Mouse (Mus musculus): ENCODE results near the gene 1110051M20Rik.

GRCm38 (mm10) chr2:91351841-91352240 lies 92.7 kb downstream of the 1110051M20Rik start:
- TF ChIP-seq EP300 (IDR thresholded peaks at IDR 0.05), result no peak
- TF ChIP-seq CTCF (IDR thresholded peaks at IDR 0.05), result no peak

All from lung, postnatal 0 days (tissue).